Mouse (Mus musculus): Measurements from ENCODE around the gene Fmo4. TPM values are rescaled to one million over a fixed set of nuclear protein-coding genes. Genes with fewer than 3 reads are reported as not detected.

Fmo4 gene
- polyA plus RNA-seq, 2 experiments, result 0.76 to 0.84 TPM

- no peak overlapping the region for H3K4me2 ChIP-seq (replicated peaks; ENCODE audit: low read depth, low read length, severe bottlenecking)
- WGBS, result 74% methylated on average over 4 of the region's 4 CpGs
- no peaks in the 10 kb centered on the region for H3K36me3 ChIP-seq (ENCODE audit: control insufficient read depth, insufficient read depth, low read length)
- no peak overlapping the region for H3K27ac ChIP-seq (replicated peaks; ENCODE audit: low read depth, low read length)
- no peaks in the 10 kb centered on the region for H3K9me3 ChIP-seq (ENCODE audit: control insufficient read depth, low read length)
- TF ChIP-seq POLR2A (IDR thresholded peaks at IDR 0.05; ENCODE audit: borderline replicate concordance, extremely low read depth, insufficient read depth, insufficient read length), result no peak
- no peaks in the 10 kb centered on the region for H3K27me3 ChIP-seq (ENCODE audit: control insufficient read depth, insufficient read depth, low read length)
- H3K9ac ChIP-seq (ENCODE audit: low read depth, low read length, severe bottlenecking), result no peak overlapping the region
- no peak overlapping the region for H3K4me3 ChIP-seq (replicated peaks; ENCODE audit: low read length)
- no peaks in the 10 kb centered on the region for H3K4me1 ChIP-seq (ENCODE audit: control insufficient read depth, insufficient read depth, low read length)
- DNase-seq (ENCODE audit: low spot score) (no peak), ATAC-seq (ENCODE audit: low FRiP score, low read depth) (no peak)
These were observed 1.2 kb upstream of the Fmo4 start for GRCm38 (mm10) chr1:162814932-162815331.

GRCm38 (mm10) chr1:162813143-162813835, 483 bp downstream of the Fmo4 start:
- Histone ChIP-seq H3K4me2 (replicated peaks; ENCODE audit: low read depth, low read length, severe bottlenecking) (no peak overlapping the region), H3K9me3 (ENCODE audit: control insufficient read depth, low read length) (no peaks in the 10 kb centered on the region), H3K36me3 (ENCODE audit: control insufficient read depth, insufficient read depth, low read length) (no peaks in the 10 kb centered on the region), H3K27ac (replicated peaks; ENCODE audit: low read depth, low read length) (no peak overlapping the region), H3K4me3 (replicated peaks; ENCODE audit: low read length) (no peak overlapping the region), H3K9ac (ENCODE audit: low read depth, low read length, severe bottlenecking) (no peak overlapping the region), H3K27me3 (ENCODE audit: control insufficient read depth, insufficient read depth, low read length) (no peaks in the 10 kb centered on the region), H3K4me1 (ENCODE audit: control insufficient read depth, insufficient read depth, low read length) (no peaks in the 10 kb centered on the region)
- WGBS, result 89% methylated on average over 9 of the region's 9 CpGs
- TF ChIP-seq POLR2A (IDR thresholded peaks at IDR 0.05; ENCODE audit: borderline replicate concordance, extremely low read depth, insufficient read depth, insufficient read length), result no peak
- no peak for ATAC-seq (ENCODE audit: low FRiP score, low read depth)
- DNase-seq (ENCODE audit: low spot score), result no peak

GRCm38 (mm10) chr1:162808541-162808940, 5.2 kb downstream of the Fmo4 start:
- no peak overlapping the region for H3K4me2 ChIP-seq (replicated peaks; ENCODE audit: low read depth, low read length, severe bottlenecking)
- no peaks in the 10 kb centered on the region for H3K4me1 ChIP-seq (ENCODE audit: control insufficient read depth, insufficient read depth, low read length)
- no peak overlapping the region for H3K4me3 ChIP-seq (replicated peaks; ENCODE audit: low read length)
- no peak overlapping the region for H3K27ac ChIP-seq (replicated peaks; ENCODE audit: low read depth, low read length)
- no peaks in the 10 kb centered on the region for H3K36me3 ChIP-seq (ENCODE audit: control insufficient read depth, insufficient read depth, low read length)
- DNase-seq (ENCODE audit: low spot score) (no peak), ATAC-seq (ENCODE audit: low FRiP score, low read depth) (no peak)
- no peaks in the 10 kb centered on the region for H3K9me3 ChIP-seq (ENCODE audit: control insufficient read depth, low read length)
- WGBS, result 85% methylated on average over 3 of the region's 3 CpGs
- no peak overlapping the region for H3K9ac ChIP-seq (ENCODE audit: low read depth, low read length, severe bottlenecking)
- H3K27me3 ChIP-seq (ENCODE audit: control insufficient read depth, insufficient read depth, low read length), result no peaks in the 10 kb centered on the region
- no peak for TF ChIP-seq POLR2A (IDR thresholded peaks at IDR 0.05; ENCODE audit: borderline replicate concordance, extremely low read depth, insufficient read depth, insufficient read length)

GRCm38 (mm10) chr1:162807441-162807840, 6.3 kb downstream of the Fmo4 start:
- no peaks in the 10 kb centered on the region for H3K4me1 ChIP-seq (ENCODE audit: control insufficient read depth, insufficient read depth, low read length)
- WGBS, result 85% methylated on average over 5 of the region's 5 CpGs
- H3K9ac ChIP-seq (ENCODE audit: low read depth, low read length, severe bottlenecking), result no peak overlapping the region
- H3K4me3 ChIP-seq (replicated peaks; ENCODE audit: low read length), result no peak overlapping the region
- H3K4me2 ChIP-seq (replicated peaks; ENCODE audit: low read depth, low read length, severe bottlenecking), result no peak overlapping the region
- no peaks in the 10 kb centered on the region for H3K36me3 ChIP-seq (ENCODE audit: control insufficient read depth, insufficient read depth, low read length)
- no peak for TF ChIP-seq POLR2A (IDR thresholded peaks at IDR 0.05; ENCODE audit: borderline replicate concordance, extremely low read depth, insufficient read depth, insufficient read length)
- no peaks in the 10 kb centered on the region for H3K9me3 ChIP-seq (ENCODE audit: control insufficient read depth, low read length)
- H3K27ac ChIP-seq (replicated peaks; ENCODE audit: low read depth, low read length), result no peak overlapping the region
- no peaks in the 10 kb centered on the region for H3K27me3 ChIP-seq (ENCODE audit: control insufficient read depth, insufficient read depth, low read length)
- ATAC-seq (ENCODE audit: low FRiP score, low read depth) (no peak), DNase-seq (ENCODE audit: low spot score) (no peak)

- TF ChIP-seq POLR2A (IDR thresholded peaks at IDR 0.05; ENCODE audit: borderline replicate concordance, extremely low read depth, insufficient read depth, insufficient read length), result no peak
- 53% methylated on average over 5 of the region's 5 CpGs for WGBS
- Histone ChIP-seq H3K4me1 (ENCODE audit: control insufficient read depth, insufficient read depth, low read length) (no peaks in the 10 kb centered on the region), H3K9me3 (ENCODE audit: control insufficient read depth, low read length) (no peaks in the 10 kb centered on the region), H3K9ac (ENCODE audit: low read depth, low read length, severe bottlenecking) (no peak overlapping the region), H3K4me2 (replicated peaks; ENCODE audit: low read depth, low read length, severe bottlenecking) (no peak overlapping the region), H3K27ac (replicated peaks; ENCODE audit: low read depth, low read length) (no peak overlapping the region), H3K36me3 (ENCODE audit: control insufficient read depth, insufficient read depth, low read length) (no peaks in the 10 kb centered on the region), H3K27me3 (ENCODE audit: control insufficient read depth, insufficient read depth, low read length) (no peaks in the 10 kb centered on the region), H3K4me3 (replicated peaks; ENCODE audit: low read length) (no peak overlapping the region)
- no peak for ATAC-seq (ENCODE audit: low FRiP score, low read depth)
- no peak for DNase-seq (ENCODE audit: low spot score)
These were observed 8.8 kb downstream of the Fmo4 start for GRCm38 (mm10) chr1:162805011-162805410.

Measured in limb, embryonic 14.5 days (tissue).